Mouse (Mus musculus) cerebellum, postnatal 4 days (tissue): ENCODE results near the gene Polr1e.
"Not testable (repeated sequence)": the region's sequence is repeated elsewhere in the genome, so short reads cannot be mapped to it uniquely, and the experiment has no call there.

Experiments
- DNase-seq, 2 experiments: peaks; one replicate each; pipeline ENCODE4 v3.0.0; 2022; ENCODE audit warnings: low spot score in 2 of 2, mixed read lengths in 1 of 2

Polr1e gene

DNA sequence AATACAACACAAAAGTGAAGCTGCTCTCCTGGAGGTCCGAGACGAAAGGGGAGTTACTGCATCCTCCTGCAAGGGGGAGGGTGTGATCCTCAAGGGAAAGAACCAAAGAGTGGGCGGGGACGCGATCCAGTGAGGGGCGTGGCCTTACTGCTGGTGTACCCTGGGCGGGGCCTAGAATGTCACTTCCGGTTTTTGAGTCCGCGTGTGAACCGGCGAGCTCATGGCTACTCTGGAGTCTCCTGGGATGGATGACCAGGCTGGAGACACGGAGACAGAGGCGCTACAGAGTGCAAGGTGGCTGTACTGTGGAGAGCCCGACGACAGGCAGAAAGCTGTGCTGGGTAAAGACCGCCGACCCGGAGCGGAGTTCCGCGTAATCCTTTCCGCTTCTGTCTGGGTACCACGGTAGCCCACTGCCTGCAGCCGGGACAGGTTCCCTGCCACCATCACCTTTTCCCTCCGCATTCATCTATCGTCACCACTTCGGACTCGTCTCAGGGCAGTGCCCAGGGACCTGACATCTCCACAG is at the start of gene Polr1e:
Polr1e (plus strand) TSS at position 132 of the 529 bp plus-strand sequence.
- peak; percentile 68 to 77 for DNase-seq

DNA sequence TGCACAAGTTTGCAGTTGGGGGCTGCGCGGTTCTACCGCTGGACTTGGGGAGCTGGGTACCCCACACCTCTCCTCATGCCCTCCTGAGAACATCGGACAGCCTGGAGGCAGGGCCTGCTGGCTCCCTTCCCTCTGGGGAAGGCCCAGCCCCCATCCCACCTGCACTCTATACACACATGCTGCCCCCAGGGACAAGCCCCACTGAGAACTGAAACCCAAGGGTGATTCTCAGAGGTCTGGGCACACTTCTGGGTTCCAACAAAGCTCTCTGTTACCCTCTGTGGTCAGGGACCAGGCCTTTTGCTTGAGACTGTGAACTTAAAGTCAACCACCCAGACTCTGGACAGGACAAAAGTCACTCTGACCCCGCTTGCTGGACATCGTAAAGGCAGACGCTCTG is 48.3 kb upstream of the Polr1e start:
- no peak for DNase-seq

DNA sequence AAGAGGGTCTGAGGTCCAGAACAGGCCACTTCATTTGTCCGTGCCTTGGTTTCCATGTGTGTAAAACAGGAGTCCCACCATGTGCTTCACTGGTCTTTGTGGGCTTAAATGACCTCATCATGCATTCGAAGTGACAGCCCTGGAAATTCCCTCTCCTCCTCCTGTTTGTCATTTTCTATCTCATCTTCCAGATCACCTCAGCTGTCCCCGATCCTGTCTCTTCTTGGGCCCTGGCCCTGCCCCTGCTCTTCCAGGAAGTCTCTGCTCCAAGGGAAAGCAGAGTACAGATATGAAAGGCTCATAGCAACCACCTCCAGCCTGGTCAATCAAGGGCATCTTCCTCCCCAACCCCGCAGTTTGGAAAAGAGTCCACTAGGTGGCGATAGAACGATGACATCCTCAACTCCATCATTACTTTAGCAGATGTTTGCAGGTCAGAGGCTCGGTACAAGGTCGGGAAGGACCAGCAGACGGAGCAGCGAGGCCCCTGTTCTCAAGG is 47.7 kb upstream of the Polr1e start:
- peak in 1 of 2 experiments; percentile 43 for DNase-seq

DNA sequence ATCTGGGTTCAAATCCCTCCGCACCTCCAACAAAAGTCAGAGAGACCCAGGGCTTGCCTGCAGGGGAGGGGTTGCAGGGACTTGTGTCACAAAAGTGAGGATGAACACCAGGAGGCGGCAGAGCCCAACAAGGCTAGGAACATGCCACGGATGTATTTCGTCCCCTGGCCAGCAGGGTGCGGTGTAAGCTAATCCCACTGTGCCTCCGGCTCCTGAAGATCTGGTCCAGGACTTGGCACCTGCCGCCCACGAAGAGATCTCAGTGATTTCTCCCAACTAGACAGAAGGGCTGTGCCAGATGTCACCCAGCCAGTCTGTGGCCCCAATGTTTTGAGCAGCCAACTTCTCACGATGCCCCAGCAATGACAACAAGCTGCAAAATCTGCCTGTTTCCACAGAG is 44.9 kb upstream of the Polr1e start:
- peak; percentile 89 to 94 for DNase-seq

DNA sequence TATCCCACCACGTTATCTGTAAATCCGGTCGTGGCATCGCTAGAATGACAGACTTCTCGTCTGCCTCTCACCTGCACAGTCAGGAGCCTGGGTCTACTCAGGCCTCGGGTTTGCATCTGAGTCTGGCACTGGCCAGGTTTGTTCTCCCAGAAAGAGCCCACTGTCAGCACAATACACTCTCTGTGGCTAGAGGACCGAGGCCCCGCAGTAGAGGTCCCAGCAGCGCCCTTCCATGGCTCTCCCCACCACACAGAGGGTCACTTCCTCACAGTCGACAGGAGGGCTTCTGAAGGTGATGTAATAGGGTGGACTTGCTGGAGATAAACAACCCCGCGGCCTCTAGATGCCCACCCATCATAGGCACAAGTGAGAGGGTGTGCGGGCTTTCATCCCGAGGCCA is 44.5 kb upstream of the Polr1e start:
- DNase-seq: no peak

DNA sequence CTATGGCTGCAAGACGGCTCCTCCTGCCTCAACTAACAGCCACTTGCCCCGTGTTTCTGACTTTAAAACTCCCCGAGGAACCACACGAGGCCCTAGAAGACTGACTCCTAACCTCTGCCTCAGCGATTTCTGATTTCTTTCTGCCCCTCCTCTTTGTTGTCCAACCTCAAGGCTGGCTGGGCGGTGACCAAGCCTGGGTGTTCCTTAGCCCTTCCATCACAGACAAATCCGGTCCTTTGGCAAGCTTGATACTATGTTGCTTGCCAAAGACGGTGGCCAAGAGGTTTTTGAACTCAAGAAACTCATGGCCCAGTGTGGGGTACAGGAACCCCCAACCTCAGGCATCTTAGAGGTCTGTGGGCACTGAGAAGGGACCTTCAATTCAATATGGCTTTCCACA is 44.1 kb upstream of the Polr1e start:
- no peak for DNase-seq

DNA sequence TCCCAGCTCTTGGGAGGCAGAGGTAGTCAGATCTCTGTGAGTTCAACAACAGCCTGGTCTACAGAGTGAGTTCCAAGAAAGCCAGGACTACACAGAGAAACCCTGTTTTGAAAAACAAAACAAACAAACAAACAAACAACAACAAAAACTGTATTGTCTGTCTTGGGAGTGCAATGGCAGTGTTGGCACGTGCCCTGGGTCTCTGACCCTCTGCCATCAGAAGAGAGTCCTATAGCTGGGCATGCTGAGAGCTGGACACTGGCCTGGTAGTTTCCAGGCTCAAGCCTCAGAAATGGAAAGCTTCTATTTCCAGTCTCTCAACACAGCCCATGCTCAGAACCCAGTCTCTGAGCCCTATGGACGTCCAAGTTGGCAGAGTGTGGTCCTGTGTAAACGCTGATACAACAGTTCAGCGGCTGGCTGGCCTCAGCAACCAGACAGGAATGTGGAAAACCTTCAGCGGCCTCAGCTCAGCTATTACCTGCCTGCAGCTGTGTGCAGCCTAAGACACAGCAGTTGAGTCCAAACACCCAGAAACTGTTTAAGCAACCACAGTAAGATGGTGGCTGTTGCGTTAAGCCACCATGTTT is 42.3 kb upstream of the Polr1e start:
- DNase-seq: no peak

DNA sequence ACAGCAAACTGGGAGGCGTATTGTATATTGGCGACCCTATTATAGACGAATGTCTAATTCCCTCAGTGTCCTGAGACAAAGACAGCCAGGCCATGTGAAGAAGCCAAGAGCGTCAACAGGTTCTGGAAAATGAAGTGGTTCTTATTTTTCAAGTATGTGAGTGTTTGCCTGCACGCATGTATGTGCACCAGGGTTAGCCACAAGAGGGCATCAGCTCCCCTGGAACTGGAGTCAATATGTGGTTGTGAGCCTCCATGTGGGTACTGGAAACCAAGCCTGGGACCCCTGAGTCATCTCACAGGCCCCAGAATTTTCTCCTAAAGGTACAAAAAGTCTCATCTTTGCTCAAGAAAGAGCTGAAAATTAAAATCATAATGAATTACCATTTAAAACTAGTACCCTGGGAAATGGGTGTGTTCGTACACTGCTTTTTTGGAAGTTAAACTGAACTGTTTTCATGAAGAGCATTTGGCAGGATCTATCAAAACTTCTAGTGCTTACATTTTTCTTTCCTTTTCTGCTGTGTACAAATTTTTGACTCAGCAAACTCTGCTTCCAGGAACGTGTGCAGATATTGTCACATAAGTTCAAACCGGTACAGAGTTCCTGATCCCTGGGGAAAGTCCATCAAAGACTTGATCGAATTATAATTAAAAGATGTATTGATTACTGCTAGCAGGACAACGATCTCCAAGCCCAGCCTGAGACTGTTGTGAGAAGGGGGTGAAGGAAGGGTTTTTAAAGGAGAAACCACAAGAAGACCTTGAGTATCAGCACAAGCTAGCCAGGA is 41.3 kb upstream of the Polr1e start:
- DNase-seq: no peak

DNA sequence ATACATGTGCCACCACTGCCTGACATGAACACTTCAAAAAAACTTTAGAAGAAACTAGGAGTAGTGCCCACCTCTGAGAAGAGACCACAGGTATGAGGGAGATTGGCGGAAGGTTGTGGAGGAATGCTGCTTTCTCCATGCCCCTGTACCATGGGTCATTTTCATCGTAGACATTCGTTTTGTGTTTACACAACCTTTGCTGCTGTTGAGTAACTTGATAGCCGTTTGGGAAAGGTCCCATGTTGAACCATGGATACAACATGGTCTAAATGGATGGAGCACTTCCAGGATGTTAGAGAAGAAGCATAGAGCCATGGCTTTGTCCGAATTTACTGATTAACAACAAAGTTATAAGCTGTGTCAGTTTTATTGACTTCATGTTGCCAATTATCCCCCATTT is 40.2 kb upstream of the Polr1e start:
- no peak for DNase-seq

DNA sequence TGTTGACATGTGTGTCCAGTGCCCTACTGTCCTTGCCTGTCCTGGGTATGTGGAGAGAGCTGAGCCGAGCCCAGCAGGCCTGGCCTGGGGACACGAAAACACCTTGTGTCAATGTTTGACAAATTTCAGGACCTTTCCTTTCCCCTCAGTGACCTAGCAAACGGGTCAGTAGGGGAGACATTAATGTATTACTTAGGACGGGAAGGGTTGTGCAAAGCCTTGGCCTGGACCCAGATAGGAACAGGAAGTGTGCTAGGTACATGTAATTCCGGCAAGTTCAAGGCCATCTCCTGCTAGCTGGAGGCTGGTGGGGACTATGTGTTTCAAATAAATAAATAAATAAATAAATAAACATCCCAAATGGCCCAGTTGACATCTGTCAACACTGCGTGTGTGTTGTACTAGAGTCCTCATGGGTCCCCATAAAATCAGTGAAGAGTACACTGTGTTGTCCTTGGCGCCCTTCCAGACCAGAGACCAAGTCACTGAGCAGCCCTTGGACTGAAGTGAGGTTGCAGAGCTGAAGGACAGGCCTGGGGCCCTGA is 38.5 kb upstream of the Polr1e start:
- no peak for DNase-seq

DNA sequence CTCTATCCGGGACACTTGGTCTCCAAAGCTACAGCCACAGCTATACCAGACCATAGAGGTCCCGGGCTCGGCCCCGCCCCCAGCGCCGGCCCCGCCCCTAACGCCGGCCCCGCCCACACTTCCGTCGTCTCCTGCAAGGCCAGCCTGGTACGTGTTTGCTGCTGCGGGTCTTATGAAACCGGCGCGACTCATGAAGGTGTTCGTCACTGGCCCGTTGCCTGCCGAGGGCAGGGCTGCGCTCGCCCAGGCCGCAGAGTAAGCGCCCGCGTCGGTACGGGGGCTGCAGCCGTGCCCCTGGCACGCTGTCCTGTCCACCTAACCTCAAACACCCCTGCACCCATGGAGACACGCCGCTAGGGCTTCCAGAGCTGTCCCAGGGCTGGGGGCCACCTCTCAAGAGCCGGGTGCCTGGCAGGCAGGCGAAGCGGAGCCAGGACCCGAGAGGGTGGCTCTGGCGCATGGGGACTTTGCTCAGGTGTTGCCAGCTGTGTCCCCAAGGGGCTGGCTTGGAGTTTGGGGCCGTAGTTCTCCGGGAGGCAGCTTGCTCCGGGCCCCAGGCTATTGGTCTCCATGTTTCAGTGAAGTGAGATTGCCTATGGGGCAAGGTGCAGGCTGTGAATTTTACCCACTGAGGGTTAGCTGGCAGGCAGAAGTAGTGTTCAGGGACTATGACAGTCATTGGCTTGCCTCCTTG is 37.0 kb upstream of the Polr1e start, which contains the start of gene Grhpr:
Grhpr (plus strand) TSS at position 116 of the 694 bp plus-strand sequence.
- peak in 1 of 2 experiments; percentile 80 for DNase-seq

DNA sequence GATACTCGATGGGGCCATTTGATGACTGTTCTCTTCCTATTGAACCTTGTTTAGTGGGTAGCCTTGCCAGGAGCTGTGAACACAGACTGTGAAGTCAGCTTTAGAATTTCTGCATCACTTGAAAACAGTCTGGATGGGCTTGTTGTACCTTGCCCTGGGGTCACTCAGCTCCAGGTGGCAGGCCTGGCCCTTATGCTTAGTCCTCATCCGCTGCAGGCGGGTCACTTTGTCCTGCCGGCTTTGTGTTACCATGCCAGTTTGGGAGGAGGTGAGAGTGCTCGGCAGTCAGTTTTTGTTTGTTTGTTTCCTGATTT is 36.5 kb upstream of the Polr1e start:
- DNase-seq: no peak

DNA sequence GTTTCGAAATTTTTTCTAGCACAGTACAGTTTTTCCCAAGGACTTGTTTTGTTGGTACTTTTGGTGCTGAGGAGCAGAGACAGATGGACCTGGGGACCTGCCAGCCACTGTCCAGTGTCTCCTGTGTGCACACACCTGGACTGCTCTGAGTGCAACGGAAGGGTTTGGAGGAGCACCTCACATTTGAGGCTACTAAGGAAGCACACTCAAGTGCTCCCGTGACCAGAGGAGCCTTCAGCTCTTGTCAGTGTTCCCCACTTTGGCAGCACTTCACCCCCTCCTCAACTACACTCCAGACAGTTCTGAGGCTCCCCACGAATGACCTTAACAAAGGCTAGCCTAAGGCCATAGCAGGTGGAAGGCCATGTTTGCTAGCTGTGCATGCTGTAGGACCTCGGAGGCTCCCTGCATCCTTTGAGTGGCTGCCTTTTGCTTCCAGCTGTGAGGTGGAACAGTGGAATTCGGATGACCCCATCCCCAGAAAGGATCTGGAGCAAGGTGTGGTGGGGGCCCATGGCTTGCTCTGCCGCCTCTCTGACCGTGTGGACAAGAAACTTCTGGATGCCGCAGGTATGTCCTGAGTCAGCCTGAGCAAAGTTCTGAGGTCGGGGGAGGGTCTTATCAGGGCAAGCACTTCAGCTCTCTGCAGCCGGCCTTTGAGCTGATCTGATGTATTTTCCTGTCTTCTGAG is 35.8 kb upstream of the Polr1e start:
- no peak for DNase-seq

DNA sequence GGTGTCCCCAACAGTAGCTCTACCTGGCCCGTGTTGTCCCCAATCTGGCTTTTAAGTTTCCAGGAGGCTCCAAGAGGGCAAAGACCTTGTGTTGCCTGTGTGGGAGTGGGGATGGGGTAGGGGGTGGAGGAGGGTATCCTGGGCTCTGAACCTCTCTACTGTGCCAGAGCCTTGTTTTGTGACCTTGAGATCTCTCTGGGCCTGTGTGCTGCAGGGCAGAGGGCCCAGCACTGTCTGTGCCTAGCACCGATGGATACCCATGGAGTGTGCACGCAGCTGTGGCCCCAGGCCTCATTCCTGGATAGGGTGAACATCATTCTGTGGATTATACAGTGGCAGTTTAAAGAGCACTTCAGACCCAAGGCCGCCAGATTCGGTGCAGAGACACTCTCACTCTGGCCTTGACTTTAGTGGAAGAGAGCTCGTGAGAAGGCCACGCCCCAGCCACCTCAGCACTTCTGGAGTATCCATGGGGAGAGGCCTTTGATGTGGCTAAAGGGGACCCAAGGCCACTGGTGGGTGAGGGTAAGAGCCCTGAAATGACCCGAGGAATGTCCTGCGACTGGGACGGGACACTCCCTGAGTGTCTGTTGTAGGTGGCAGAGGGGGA is 35.1 kb upstream of the Polr1e start:
- DNase-seq: no peak

DNA sequence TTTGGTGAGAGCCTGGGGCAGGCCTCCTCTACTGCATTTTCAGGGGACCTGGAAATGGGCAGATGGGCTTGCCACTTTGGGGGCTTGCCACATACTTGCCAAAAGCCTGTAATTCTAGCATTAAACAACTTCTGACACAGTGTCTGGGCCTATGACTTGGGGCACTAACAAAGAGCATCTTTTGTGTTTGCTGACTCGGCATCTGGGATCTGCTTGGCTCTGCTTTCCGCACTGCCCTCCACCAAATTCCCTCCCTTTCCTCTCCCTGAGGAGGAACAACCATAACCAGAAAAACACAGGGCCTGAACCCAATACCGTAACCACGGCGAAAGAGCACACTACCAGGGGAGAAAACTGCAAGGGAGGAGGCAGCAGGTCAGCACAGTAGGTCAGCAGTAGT is 27.8 kb upstream of the Polr1e start:
- no peak for DNase-seq

DNA sequence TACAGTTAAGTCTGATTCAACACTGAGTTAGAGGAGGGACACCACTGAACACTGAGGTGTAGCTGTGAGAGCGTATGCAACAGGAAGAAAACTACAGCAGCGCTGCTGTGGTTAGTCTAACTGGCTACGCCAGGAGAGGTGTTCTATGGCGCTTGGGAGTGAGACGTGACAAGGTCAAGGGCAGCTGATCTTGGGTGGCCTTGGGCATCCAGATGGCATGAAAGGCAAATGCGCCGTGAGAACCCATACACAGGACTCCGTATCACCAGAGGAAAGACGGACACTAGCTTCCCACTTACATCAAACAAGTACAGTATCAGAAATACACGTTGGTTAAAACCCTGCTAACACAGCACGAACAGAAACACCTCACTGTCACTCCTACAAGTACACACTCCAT is 26.1 kb upstream of the Polr1e start:
- not testable (repeated sequence) for DNase-seq

DNA sequence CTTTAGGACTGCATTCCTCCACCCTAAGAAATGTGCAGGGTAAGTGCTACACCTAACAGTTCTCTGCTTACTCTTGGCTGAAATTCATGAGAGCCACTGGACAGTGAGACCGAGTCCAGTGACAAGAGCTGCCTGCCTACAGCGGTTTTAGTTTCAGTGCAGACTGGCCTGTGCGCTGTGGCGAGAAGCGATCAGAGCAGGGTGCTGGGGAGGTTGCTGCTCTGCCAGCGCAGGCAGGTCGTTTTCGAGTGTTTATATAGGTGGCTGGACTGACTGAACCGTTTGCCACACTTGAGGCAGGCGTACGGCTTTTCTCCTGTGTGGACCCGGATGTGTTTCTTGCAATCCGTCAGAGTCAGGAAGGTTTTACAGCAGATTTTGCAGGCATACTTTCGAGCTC is 25.2 kb upstream of the Polr1e start:
- not testable (repeated sequence) for DNase-seq

DNA sequence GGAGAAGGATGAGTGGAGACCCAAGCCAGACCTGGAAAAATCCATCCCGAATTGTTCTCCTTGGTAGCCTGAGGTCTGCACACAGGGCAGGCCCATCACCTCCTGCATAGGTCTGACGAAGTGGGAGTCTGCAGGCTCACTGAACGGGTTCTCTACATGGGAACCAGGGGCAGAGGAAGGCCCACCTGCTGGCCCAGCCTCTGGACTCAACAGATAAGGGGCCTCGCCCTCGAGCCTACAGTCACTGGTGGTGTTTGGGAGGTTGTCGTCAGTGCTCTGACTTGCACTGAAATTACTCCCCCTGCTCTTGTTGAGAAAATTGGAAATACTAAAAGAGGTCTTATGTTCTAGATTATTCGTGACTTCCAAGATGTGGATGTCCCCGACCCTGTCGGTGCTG is 24.5 kb upstream of the Polr1e start:
- no peak for DNase-seq

DNA sequence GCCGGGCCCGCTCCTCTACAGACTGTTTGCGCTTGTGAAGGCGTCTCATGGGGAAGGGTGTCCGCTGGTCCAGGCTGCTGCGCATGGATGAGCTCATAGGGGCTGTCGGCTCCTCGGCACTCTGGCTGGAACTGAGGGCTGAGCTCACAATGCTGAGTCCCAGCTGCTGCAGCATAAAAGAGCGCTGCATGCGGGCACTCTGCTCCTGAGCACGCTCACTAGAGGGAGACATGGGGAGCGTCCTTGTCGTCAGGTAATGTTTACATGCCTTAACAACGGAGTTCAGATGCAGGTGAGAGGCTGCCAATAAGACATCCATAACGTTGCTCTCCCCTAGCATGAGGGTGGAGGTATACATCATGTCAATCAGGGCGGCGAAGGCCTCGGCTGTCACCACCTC is 23.6 kb upstream of the Polr1e start:
- no peak for DNase-seq

DNA sequence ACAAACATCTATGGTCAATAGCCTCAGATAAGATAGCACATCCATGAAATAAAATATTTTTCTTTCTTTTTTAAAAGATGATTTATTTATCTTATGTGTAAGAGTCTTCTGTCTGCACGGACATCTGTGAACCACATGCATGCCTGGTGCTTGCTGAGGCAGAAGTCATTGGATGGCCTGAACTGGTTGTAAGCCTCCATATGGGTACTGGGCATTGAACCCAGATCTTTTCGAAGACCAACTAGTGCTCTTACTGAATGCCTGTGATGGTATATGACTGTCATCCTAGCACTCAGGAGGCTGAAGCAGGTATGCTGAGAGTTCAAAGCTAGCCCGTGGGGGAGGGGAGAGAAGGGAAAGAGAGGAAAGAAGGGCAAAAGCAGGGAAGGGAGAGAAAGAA is 20.3 kb upstream of the Polr1e start:
- no peak for DNase-seq

DNA sequence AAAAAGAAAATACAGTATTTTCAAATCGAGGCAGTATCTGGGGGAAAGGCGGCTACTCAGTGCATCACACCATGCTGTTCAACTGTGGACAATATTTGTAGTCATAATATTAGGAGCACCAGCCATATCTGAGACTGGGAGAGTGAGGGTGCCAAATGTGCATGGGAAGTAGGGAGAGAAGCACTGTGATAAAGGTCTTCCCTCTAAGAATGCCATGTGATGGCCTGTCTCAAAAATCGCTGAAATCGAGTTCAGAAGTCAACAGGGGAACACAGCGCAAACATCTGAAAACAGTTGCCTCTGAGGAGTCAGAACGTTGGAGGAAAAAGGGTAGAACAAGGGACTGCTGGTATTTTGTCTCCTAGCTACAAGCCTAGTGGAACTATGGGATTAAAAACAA is 18.4 kb upstream of the Polr1e start:
- DNase-seq: no peak
